Mouse (Mus musculus) erythroblast, embryonic 14.5 days (primary cell): Measurements from ENCODE around the gene Vmn2r41.
"Not testable (repeated sequence)": the region's sequence is repeated elsewhere in the genome, so short reads cannot be mapped to it uniquely, and the experiment has no call there.

Source experiments
- GATA1 ChIP-seq: IDR thresholded peaks from 2 replicates; pipeline ENCODE4 v1.6.1; 2012; ENCODE audit warnings: low read length, inconsistent platforms, mixed read lengths
- TAL1 ChIP-seq: IDR thresholded peaks from 3 replicates; pipeline ENCODE4 v1.6.1; 2012; ENCODE audit warnings: low read length, inconsistent platforms, mixed read lengths

DNA sequence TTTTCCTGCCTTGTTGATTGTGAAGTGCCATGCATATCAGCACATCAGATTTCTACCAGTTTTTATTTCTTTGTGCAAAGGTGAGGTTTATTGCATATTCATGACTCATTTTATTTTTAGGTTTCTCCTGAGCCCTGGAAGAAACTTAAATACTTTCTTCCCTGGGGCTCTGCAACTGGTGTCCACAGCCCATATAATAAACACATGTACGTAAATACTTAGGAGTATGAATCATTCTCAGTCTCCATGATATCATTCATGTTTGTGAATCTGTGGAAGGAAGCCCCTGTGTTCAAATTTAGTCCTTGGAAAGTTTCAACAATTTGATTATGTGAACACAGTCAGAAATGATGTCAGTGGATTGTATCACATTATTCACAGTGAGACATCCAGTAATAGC lies at the start of gene Vmn2r41:
- not testable (repeated sequence) for TF ChIP-seq GATA1, TAL1
